In the genomic region with DNA sequence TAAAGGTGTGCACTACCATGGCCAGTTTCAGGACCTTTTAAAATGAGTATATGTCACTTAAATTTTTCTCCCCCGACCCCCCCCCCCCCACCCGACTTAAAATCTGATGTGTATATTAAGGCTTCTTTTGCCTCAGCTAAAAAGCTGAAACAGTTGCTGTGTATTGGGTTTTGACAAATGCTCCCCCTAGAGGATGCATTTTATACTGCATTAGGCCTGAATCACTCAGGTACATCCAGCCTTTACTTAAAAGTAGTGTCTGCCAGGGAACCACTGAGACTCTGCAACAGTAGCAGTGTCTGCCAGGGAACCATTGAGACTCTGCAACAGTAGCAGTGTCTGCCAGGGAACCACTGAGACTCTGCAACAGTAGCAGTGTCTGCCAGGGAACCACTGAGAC, we compare ENCODE assay signal across 11 mouse cellular contexts. TPM values are rescaled to one million over a fixed set of nuclear protein-coding genes. Genes with fewer than 3 reads are reported as not detected.
DNase-seq lines count a peak whose midpoint lies in the region; ATAC-seq and TF ChIP-seq lines count a peak whose summit lies in the region.
"Had no signal": no experiment of that assay in that cellular context is flagged by ENCODE, and none has a peak within 500 bp of the region (broad histone marks: within the 10 kb centered on the region; RNA-seq: fewer than 3 reads in every experiment).

No protein-coding gene starts in this region.

- H3K27me3 ChIP-seq in E14TG2a.4 (ENCODE audit: insufficient read depth, low read length) (no peaks in the 10 kb centered on the region), Patski (peaks cover 11% of the 10 kb centered on the region)

- H3K9me3 ChIP-seq in E14TG2a.4 (ENCODE audit: low read length), result no peaks in the 10 kb centered on the region

- no peak overlapping the region for H3K4me3 ChIP-seq in layer of hippocampus, adult 2 months
- no peak overlapping the region for H3K4me3 ChIP-seq in E14TG2a.4 (replicated peaks; ENCODE audit: low read length)
- H3K4me3 ChIP-seq: myocyte had no signal

- no peak for DNase-seq in layer of hippocampus, adult 2 months (ENCODE audit: low spot score in 2 of 2)
- DNase-seq in layer of hippocampus, adult 9-10 months (ENCODE audit: low spot score), result no peak
- DNase-seq in Patski (ENCODE audit: low read depth, low spot score), result no peak
- DNase-seq in gastrocnemius, adult 18-20 months (ENCODE audit: low spot score), result no peak
- DNase-seq in right cerebral cortex, postnatal 25 days, result no peak
- DNase-seq: cerebellum, adult 9-10 months; right cerebral cortex, postnatal 4 days; thymus, adult 2 months had no signal

- POLR2A ChIA-PET in Patski (lab: Charles Lee), result no interaction called here

- CTCF ChIA-PET in Patski (lab: Charles Lee), result interaction anchor here (1.0 to 1.5 kb wide), 3 partner anchors 10 to 18 kb away, joined by 3 to 4 read pairs (median 4); no protein-coding TSS in a partner anchor

- no peaks in the 10 kb centered on the region for H3K4me1 ChIP-seq in E14TG2a.4 (replicated peaks; ENCODE audit: low read depth, low read length)

- H3K36me3 ChIP-seq in E14TG2a.4 (ENCODE audit: insufficient read depth, low read length), result no peaks in the 10 kb centered on the region

- no peak overlapping the region for H3K27ac ChIP-seq in layer of hippocampus, adult 2 months

- peak; percentile 32 for TF ChIP-seq CTCF in layer of hippocampus, adult 2 months (conservative IDR thresholded peaks at IDR 0.05)
- TF ChIP-seq CTCF in E14TG2a.4 (conservative IDR thresholded peaks at IDR 0.05; ENCODE audit: low read length), result peak; percentile 53
- peak; percentile 25 for TF ChIP-seq CTCF in Patski (IDR thresholded peaks at IDR 0.05)

- in situ Hi-C loops in Patski (cut with MboI; ENCODE audit: low pct_unique_long_range_greater_than_20kb), result no loop called here

- no peak for ATAC-seq in Patski
- peak; percentile 44; the same call in 1 of the 2 replicates for ATAC-seq in megakaryocyte progenitor cell, adult 5-6 weeks (replicated peaks; ENCODE audit: poor library complexity)

RNA-seq across cellular contexts. Expression of gene Drp2, which starts 33.1 kb away (rescaled TPM):
- total RNA-seq in layer of hippocampus, adult 2 months (2021), result 10 to 100 TPM; 41.8 to 45.1 TPM
- 0.04 TPM for polyA plus RNA-seq in Patski (2021)
- total RNA-seq in megakaryocyte progenitor cell, adult 5-6 weeks (2015), result 0.10 and 0.57 TPM in 2 replicates
- total RNA-seq in megakaryocyte progenitor cell, adult 5-6 weeks (2017), result 0.27 TPM in 1 of 2 replicates, not detected in the other
- 1 to 10 TPM; 3.0 to 3.1 TPM for total RNA-seq in gastrocnemius, adult 18-20 months (2021)

Comparison
In these comparisons a context has a peak if more than half of its experiments do, and no peak if none do; other contexts are left out.
1. RNA of gene Drp2, which starts 33.1 kb away (total RNA-seq): 41.8 to 45.1 TPM in layer of hippocampus, adult 2 months; 3.0 to 3.1 TPM in gastrocnemius, adult 18-20 months and 0.10 to 0.57 TPM in megakaryocyte progenitor cell, adult 5-6 weeks; every median in the first group is over 10 times any median in the second.
2. Peak in every context shown above with its lines, with median percentiles within 50 percentile points of each other: CTCF ChIP-seq.